Mouse (Mus musculus): ENCODE data around the gene Gm20683.
"Not testable (repeated sequence)": the region's sequence is repeated elsewhere in the genome, so short reads cannot be mapped to it uniquely, and the experiment has no call there.

Gm20683 gene

DNA sequence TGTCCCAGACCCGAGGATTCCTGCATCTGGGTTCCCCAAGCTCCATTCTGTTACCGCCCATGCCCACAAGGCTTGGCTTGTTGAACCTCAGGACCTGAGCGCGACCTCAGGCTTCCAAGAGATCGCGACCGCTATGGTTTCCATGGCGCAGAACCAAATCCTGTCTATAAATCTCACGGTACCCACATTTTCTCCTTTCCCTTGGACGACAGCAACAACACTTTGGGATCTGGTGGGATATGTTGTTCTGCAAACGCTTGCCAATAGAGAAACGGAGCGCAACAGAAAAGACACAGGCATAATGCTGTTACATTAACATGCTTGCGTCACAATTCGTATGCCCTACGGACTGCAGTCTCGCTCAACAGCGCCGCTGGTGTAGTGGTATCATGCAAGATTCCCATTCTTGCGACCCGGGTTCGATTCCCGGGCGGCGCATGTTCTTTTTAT lies 33.2 kb upstream of the Gm20683 start, which contains the start of gene Mettl26:
Mettl26 (plus strand) TSS at position 354 of the 450 bp plus-strand sequence.
- peak; percentile 38; the same call in 1 of the 2 replicates for ATAC-seq (ENCODE audit: insufficient number of reproducible peaks, low FRiP score, low TSS enrichment)

GRCm38 (mm10) chr17:25874148-25874720 lies 32.7 kb upstream of the Gm20683 start:
- ATAC-seq (ENCODE audit: insufficient number of reproducible peaks, low FRiP score, low TSS enrichment), result no peak

GRCm38 (mm10) chr17:25873405-25874147 lies 32.0 kb upstream of the Gm20683 start:
- no peak for ATAC-seq (ENCODE audit: insufficient number of reproducible peaks, low FRiP score, low TSS enrichment)

- no peak for ATAC-seq (ENCODE audit: insufficient number of reproducible peaks, low FRiP score, low TSS enrichment)
Observed at GRCm38 (mm10) chr17:25872676-25873075, 31.1 kb upstream of the Gm20683 start.

GRCm38 (mm10) chr17:25871566-25871965 lies 30.0 kb upstream of the Gm20683 start:
- ATAC-seq (ENCODE audit: insufficient number of reproducible peaks, low FRiP score, low TSS enrichment), result not testable (repeated sequence)

GRCm38 (mm10) chr17:25869954-25870353 lies 28.4 kb upstream of the Gm20683 start:
- ATAC-seq (ENCODE audit: insufficient number of reproducible peaks, low FRiP score, low TSS enrichment), result no peak

- no peak for ATAC-seq (ENCODE audit: insufficient number of reproducible peaks, low FRiP score, low TSS enrichment)
Observed at GRCm38 (mm10) chr17:25869498-25869897, 27.9 kb upstream of the Gm20683 start.

GRCm38 (mm10) chr17:25868601-25869191 lies 27.1 kb upstream of the Gm20683 start, which contains the start of gene Mcrip2:
TSS of gene Mcrip2 (minus strand) at chr17:25868764.
- ATAC-seq (ENCODE audit: insufficient number of reproducible peaks, low FRiP score, low TSS enrichment), result peak; percentile 69; the same call in 1 of the 2 replicates

DNA sequence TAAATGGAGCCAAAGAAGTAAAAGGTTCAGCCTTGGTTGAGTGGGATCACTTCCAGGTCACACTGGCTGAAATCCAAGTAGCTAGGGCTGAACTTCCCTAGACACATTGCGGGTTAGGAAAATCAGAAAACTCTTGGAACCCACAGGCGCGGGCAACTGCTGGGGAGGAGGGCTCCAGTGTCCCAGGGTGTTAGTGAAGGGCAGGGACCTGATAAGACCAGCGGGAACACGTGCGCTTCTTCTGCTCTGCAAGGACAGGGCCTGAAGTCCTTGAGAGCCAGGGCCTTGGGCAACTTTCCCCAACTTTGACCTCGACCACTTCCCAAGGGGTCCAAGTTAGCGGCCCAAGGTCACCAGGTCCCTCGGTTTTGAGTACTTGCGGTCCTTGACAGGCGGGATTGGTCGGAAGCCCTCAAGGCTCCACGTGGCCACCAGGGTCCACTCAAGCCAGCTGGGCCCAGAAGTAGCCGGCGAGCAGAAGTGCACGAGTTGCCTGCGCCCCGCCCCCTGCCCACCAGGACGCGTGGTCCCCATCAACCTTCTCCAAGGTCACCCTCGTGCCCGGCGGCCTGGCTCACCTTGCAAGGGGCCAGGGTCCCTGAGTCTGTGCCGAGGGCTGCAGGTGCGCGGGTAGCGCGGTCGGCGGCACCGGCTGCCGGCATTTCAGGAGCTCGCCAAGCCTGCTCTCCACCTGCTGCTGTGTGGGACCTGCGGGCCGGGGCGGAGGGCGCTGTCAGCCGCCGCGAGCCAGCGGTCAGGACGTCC lies 26.5 kb upstream of the Gm20683 start:
- peak; percentile 26; the same call in 1 of the 2 replicates for ATAC-seq (ENCODE audit: insufficient number of reproducible peaks, low FRiP score, low TSS enrichment)

- ATAC-seq (ENCODE audit: insufficient number of reproducible peaks, low FRiP score, low TSS enrichment), result no peak
Observed at GRCm38 (mm10) chr17:25867509-25867835, 25.9 kb upstream of the Gm20683 start.

DNA sequence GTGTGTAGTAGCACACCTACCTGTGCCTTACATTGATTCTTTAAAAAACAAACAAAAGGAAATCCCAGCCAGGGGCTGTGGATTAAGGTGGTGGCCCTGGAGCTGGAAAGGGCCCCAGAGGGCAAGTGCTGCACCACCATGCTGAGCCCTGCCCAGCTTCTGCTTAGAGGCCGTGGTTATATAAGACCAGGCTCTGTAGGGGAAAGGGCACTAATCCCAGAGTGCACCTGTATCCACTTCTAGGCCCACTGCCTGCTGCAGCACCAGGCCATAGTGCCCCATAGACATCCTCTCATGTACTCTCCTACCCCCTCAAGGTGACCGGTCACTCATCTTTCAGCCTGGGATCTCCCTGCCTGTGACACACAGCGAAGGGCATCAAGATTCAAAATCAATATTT lies 24.6 kb upstream of the Gm20683 start:
- no peak for ATAC-seq (ENCODE audit: insufficient number of reproducible peaks, low FRiP score, low TSS enrichment)

- ATAC-seq (ENCODE audit: insufficient number of reproducible peaks, low FRiP score, low TSS enrichment), result no peak
Observed at GRCm38 (mm10) chr17:25865288-25865687, 23.7 kb upstream of the Gm20683 start.

- ATAC-seq (ENCODE audit: insufficient number of reproducible peaks, low FRiP score, low TSS enrichment), result no peak
Observed at GRCm38 (mm10) chr17:25864311-25864710, 22.7 kb upstream of the Gm20683 start.

DNA sequence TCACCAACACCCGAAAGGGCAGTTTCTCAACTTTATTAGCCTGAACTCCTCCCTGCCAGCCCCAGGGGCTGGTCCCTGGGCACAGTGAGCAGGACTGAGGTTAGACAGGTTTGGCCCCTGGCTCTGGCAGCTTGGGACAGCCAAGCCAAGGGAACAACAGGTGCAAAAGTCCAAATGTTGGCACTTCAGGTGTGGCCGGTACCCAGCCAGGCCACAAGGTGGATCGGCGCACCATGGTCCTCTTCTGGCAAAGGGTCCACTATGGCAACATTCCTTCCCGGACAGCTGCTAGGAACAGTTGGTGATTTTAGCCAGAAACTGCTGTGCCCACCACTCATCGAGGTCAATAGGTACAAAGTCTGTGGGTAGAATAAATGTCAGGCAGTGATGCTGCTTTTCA lies 22.1 kb upstream of the Gm20683 start:
- ATAC-seq (ENCODE audit: insufficient number of reproducible peaks, low FRiP score, low TSS enrichment), result no peak

DNA sequence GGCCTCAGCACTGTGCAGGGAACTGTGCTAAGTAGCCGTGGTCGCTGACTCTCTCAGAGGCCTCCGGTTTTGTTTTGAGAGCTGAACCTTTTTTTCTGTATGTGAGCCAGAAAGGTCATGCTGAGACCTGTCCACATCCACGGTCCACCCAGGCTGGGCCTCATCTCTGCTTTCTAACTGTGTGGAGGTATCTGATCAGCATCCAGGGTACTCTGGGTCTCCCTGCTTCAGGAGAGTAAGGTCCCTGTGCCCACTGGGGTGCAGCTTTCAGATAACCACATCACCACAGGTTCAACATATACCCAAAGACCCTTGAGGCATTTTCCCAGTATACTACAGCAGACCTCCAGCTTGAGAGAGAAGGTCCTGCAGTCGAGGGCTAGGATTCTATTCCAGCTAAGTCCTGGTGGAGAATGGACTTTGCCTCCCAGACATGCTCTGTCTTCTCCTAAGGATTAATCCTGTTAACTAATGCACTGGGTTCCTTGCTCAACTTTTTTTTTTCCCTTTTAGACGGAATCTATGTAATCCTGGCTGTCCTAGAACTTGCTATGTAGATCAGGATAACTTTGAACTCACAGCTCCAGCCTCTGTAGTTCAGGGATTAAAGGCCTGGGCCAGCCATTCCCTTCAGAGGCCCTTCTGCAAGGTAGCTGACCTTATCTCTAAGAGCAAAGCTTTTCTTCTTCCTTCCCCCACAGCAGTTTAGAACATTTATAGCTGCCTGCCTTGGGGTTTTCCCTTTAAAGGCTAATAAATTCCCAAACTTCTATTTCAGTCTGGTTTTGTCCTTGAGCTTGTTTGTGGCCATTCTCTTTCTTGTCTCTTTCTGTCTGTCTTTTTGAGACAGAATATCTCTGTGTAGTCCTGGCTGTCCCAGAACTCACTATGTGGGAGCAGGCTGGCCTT lies 20.4 kb upstream of the Gm20683 start:
- 0 out of 2 replicates have a peak, but pooled peaks have one; percentile 12 for ATAC-seq (ENCODE audit: insufficient number of reproducible peaks, low FRiP score, low TSS enrichment)

DNA sequence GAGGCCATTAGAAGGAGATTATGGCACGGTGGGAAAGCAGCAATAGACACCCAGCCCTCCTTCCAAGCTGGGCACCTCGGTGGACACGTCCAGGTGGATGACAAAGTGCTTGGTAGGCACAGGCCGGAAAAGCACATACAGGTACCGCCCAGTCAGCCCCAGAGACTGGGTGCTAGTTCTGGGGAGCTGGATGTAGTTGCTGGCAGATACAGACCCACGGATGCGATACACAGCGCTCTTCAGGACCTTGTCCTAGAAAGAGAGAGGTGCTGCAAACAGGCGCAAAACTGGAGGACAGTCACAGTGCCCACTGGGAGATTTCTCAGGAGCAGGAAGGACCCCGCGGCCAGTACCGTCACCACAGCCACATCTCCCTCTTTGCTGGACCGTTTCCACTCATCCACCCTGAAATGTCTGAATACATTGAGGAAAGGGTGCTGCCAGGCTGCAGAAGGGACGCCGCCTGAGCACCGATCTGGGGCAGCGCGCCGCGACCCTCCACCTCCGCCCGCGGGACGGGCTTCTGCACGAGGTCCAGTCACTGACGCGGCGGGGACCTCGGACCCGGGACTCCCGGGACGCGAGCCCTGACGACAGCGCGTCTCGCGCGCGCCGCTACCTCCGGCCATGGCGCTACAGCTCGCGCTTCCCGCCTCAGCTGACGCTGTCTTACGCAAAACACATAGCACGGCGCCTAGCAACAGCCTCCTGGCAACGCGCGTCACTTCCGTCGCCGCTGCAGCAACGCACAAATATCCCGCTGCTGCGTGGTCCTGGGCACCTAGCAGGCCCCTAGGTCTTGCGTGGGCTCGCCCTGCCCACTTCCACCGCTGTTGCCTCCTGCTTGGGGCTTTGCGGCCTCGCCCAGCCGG lies 19.5 kb upstream of the Gm20683 start, which contains the start of gene Wdr90:
Wdr90 (minus strand) TSS at position 670 of the 872 bp plus-strand sequence.
- ATAC-seq (ENCODE audit: insufficient number of reproducible peaks, low FRiP score, low TSS enrichment), result peak; percentile 88

DNA sequence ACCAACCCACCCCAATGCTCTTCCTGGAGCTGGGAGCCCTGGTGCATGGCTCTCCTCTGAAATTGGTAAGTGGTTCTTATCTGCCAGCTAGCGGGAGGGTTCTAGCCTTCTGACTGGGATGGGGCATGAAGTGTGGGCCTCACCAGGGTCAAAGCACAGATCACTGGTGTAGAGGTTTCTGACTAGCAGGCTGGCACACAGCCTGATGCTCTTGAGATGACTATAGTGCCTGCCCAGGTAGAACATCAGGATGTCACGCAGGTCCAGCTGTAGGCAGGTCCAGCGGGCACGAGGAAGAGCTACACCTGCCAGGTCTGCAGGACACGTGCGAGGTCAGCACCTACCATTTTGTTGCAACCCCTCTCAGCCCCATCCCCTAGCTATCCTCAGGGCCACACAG lies 18.7 kb upstream of the Gm20683 start:
- ATAC-seq (ENCODE audit: insufficient number of reproducible peaks, low FRiP score, low TSS enrichment), result no peak

GRCm38 (mm10) chr17:25844396-25844901 lies 2.9 kb upstream of the Gm20683 start, which contains the start of gene Rhot2:
TSS of gene Rhot2 (minus strand) at chr17:25844851.
- peak; percentile 87 for ATAC-seq (ENCODE audit: insufficient number of reproducible peaks, low FRiP score, low TSS enrichment)
